Mouse (Mus musculus) lung, adult 18-20 months (tissue): ENCODE results near the gene Plxnc1.

Experiments
- DNase-seq, 2 experiments: peaks; one replicate each; pipeline ENCODE4 v3.0.0; 2022; ENCODE audit warnings: mixed read lengths in 2 of 2

The Plxnc1 gene

GRCm38 (mm10) chr10:94919960-94920359 lies 24.7 kb downstream of the Plxnc1 start:
- DNase-seq, result no peak

- DNase-seq, result peak; percentile 24
Observed at GRCm38 (mm10) chr10:94919552-94919951, 25.1 kb downstream of the Plxnc1 start.

DNA sequence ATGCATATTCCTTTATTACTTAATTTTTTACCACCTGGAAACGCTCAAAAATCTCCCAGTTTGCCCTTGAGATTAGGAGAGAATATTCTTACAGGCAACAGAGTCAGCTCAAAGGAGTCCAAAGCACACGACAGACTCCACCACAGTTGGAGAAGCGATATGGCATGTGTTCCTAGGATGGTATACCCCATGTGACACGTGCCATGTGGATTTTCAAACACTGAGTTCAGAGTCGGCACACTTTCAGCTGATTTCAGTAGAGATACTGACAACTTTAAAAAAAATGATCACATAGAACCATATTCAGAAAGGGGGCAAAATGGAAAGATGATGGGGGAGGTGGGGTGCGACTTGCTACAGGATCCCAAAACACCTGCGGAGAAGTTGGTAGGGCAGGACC lies 26.0 kb downstream of the Plxnc1 start:
- no peak for DNase-seq

DNA sequence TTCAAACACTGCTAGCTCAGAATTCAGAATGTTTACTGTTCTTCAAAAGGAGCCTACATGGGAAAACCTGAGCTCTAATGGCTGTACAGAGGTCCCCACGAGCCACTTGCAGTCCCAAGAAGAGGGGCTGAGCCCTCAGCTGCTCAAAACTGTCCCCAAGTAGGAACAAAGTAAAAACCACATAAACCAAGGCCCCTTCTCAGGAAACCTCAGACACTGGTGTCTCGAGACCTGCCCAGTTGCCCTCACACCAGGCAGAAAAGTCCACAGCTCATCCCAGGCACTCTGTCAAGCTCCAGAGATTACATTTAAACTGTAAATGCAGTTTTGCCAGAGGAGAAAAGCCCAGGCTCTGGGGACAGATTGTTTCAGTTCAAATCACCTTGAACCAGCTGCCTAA lies 26.6 kb downstream of the Plxnc1 start:
- no peak for DNase-seq

GRCm38 (mm10) chr10:94917354-94917753 lies 27.3 kb downstream of the Plxnc1 start:
- DNase-seq, result no peak

GRCm38 (mm10) chr10:94916610-94917009 lies 28.0 kb downstream of the Plxnc1 start:
- DNase-seq, result no peak

GRCm38 (mm10) chr10:94915746-94916145 lies 28.9 kb downstream of the Plxnc1 start:
- no peak for DNase-seq

- DNase-seq, result no peak
Observed at GRCm38 (mm10) chr10:94914081-94914480, 30.6 kb downstream of the Plxnc1 start.

- no peak for DNase-seq
Observed at GRCm38 (mm10) chr10:94913336-94913739, 31.3 kb downstream of the Plxnc1 start.

DNA sequence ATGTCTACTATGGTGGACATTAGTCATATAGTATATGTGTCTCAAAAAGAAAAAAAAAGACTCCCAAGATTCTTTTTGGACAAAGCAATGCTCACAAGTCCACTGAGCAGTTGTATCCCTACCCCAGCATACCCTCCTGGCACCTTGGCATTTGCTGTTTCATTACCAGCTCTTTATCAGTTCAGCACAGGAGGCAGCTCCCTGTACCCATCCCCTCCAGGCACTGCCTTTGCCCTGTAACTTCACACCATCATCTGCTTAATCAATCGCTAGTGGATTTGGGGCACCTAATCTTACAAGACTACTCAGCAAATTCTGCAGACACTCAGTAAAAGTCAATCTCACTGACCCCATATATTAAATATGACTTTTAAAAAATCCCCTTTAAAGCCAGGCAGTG lies 32.1 kb downstream of the Plxnc1 start:
- DNase-seq, result no peak

DNA sequence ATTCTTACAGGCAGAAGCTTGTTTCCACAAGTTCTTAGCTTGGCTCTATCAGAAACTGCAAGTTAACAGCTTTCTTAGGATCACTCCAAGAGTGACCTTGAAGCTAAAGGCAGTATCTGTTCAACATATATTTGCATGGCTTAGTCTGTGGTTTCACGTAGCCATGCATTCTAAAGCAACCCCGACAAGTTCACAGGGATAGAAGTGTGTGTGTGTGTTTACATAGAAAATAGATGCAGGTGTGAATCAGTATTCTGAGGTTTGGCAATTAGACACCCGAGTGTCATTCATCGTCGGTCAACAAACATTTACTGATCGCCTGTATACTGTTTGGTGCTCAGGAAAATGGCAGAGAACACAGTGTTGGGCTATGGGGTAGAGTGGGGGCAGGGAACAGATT lies 33.5 kb downstream of the Plxnc1 start:
- no peak for DNase-seq

DNA sequence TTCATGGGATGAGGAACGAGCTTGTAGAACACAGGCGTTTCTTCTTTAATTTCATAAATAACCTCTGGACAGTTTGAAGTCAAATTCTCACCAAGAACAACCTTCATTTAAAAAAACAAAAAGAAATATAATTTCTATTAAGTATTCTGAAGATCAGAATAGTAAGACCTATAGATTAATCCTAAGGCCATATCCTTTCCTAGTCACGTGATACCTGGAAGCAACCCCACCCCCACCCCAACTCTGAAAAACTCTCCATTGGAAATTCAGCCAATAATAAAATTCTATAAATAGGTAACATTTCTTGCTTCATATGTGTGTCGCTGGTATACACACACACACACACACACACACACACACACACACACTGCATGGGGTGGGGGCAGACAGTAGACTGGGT lies 34.1 kb downstream of the Plxnc1 start:
- no peak for DNase-seq

DNA sequence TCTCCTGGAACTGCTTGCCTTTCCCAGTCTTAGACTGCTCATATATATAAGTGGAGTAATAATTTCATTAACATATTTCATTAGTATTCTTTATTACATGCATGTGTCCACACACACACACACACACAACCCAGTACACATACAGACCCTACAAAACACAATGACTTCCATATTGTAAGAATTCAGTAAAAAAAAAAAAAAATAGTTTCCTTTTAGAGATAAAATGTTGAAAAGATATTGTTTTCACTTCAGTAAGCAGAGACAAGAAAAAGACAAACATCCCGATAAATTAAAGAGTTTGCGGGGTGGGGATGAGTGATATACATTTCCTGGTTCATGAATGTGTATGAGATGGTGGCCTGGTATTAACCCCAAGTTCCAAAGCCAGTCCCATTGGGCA lies 34.8 kb downstream of the Plxnc1 start:
- no peak for DNase-seq

GRCm38 (mm10) chr10:94908976-94909717 lies 35.5 kb downstream of the Plxnc1 start:
- no peak for DNase-seq

DNA sequence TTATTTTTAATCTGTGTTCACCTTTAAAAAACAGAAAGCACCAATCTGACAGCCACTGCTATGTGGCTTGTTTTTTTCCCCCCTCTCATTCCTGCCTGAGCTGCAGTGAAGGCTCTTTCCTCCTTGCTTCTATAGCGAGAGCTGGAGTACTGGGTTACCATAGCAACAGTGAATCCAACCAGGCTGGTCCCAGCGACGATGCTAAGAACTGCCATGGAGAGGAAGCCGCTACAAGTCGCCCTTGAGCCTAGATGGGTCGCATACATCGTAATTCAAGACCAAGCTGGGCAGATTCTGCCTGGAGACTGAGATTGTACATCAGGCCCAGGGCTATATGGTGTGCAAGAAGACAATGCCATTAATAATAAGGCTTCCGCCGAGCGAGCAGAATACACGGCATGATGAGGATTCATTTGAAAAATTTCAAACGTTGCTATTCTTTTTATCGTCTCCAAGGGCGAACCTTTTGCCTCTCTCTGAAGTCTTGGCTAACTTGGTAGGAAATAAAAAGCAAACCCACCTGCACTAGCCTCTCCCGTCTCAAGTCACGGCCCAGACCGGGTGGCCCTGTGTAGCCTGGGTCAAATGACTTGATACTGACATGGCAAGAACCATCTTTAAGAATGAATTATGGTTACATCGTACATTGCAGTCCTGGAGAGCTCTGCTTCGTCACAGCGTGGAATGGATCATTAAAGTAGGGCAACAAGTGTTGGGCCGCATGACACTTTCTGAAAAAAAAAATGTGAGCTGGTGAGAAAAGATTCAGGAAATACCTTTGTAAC lies 38.8 kb downstream of the Plxnc1 start:
- peak in 1 of 2 experiments; percentile 21 for DNase-seq

GRCm38 (mm10) chr10:94905219-94905618 lies 39.4 kb downstream of the Plxnc1 start:
- no peak for DNase-seq

DNA sequence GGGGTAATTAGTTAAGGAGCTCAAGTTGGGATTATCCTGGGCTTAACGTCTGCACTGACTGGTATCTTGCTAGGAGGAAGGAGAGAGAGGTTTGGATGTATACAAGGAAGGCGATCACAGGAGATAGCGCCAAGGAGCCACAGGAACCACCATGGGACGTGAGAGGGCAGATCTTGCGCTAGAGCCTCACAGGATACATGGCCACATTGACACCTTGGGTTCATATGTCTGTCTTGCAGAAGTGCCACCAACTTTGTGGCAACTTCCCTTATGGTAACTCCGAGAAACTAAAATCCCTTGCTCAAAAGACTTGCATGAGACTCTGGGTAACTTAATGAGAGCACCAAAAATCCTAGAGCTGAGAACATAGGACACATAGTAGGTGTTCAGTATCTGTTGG lies 47.7 kb downstream of the Plxnc1 start:
- DNase-seq, result no peak

DNA sequence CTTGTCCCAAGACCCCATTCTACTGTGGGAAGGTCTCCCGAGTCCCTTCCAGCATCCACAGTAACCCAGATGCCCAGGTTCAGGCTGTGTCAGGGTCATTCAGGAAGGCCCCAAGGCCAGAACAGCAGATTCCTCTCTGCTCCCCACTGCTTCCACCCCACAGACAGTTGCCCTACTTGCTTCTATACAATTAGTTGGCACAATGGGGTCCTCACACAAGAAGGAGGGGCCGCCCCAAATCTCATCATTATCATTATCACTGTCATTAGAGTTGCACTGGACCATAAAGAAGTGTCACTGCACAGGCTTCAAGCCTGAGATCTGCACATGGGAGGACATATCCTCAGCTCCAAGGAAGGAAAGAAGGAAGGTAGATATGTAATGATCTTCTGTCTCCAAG lies 48.3 kb downstream of the Plxnc1 start:
- no peak for DNase-seq

DNA sequence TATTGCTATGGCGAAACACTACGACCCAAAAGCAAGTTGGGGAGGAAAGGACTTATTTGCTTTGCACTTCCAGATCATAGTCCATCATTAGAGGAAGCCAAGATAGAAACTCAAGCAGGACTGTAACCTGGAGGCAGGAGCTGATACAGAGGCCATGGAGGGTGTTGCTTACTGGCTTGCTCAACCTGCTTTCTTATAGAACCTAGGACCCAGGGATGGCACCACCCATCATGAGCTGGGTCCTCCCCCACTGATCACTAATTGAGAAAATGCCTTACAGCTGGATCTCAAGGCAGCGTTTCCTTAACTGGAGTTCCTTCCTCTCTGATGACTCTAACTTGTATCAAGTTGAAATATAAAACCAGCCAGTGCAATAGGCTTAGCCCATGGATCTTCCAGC lies 48.8 kb downstream of the Plxnc1 start:
- DNase-seq, result no peak

GRCm38 (mm10) chr10:94889735-94890134 lies 54.9 kb downstream of the Plxnc1 start:
- DNase-seq, result no peak

DNA sequence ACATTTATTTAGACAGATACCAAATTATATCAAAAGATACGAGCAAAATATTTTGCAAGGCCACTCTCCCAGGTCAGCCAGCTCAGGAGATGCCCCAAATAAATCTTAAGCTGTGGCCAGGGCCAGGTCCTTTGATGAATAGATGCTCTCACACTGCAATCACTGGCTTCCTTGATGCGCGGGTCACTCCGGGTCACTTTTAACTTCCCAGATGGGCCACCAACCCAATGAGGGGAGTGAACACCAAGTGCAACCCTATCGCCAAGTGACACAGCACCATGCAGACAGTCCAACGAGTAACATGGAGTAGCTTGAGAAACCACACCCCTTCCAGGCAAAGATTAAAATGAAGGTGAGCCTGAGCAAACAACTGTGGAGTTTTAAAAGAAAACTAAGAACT lies 61.4 kb downstream of the Plxnc1 start:
- no peak for DNase-seq

DNA sequence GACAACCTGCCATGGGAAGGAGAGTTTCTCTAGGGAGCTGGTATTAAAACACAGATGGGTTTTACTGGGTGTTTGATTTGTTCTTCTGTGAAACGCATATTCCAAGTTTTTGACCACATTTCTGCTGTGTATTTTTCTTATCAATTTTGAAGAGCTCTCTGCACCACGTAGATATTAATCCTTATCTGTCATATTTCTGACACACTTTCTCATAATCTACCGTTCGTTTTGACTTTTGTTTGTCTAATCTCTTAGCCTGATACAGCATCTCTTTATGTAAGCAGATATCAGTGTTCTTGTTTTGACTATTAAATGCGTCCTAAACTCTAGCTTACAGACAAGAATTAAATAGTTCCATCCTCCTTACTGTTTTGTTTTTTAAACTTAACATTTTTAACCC lies 73.1 kb downstream of the Plxnc1 start:
- DNase-seq, result no peak

DNA sequence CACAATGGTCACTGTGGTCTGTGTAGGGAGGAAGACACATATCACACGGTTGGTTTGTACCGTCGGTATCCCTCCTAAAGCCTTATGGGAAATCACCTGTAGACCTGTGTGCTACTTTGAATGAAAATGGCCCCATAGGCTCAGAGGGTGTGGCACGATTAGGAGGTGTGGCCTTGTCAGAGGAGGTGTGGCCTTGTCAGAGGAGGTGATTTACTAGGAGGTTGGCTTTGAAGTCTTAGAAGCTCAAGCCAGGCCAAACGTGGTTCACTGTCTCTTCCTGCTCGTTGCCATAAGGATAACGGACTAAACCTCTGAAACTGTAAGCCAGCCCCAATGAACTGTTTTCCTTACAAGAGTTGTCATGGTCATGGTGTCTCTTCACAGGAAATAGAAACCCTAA lies 73.5 kb downstream of the Plxnc1 start:
- no peak for DNase-seq
